Mouse (Mus musculus) T-helper 1 cell (primary cell): ENCODE results near the gene Mad1l1.

ENCODE experiments used
- in situ Hi-C: fragments of 300-600 bp; cut with MboI, MseI; formaldehyde crosslinking; loops from one replicate; pipeline ENCODE4 v1.15.1; 2025; ENCODE audit warnings: high pct_unique_total_duplicates

Mad1l1 gene

GRCm38 (mm10) chr5:140143541-140143940 is 177.8 kb downstream of the Mad1l1 start:
- in situ Hi-C loops, result no loop called here

GRCm38 (mm10) chr5:140141336-140141735 is 180.0 kb downstream of the Mad1l1 start:
- in situ Hi-C loops, result no loop called here

GRCm38 (mm10) chr5:140140214-140140613 is 181.1 kb downstream of the Mad1l1 start:
- in situ Hi-C loops, result no loop called here

GRCm38 (mm10) chr5:140135734-140136625 is 185.4 kb downstream of the Mad1l1 start:
- in situ Hi-C loops, result no loop called here

- in situ Hi-C loops, result no loop called here
These were observed 187.3 kb downstream of the Mad1l1 start for GRCm38 (mm10) chr5:140134021-140134420.

DNA sequence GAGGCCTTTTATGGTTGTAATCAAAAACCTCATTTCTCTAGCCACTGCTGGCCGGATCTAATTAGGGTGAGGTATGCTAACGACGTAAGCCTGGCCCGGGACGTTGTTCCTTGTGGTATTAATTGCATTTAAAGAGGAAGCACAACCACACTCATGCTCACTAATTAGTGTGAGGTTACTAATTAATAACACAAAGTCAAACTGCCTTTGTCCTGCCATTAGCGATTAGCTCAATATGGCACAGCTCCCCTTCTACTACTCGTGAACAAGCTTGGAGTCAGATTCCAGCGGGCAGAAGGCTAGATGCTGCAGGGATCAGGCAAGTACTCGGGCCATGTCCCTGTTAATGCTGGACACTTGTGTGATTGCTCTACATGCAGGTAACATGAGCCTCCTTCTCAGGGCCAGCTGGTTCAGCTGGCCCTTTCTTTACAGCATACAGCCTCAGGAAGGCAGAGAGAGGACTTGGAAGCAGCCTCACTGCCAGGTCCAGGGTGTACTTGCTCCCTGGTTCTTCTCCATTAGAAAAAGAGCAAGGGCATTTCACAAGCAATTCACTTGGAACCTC is 192.9 kb downstream of the Mad1l1 start:
- in situ Hi-C loops, result no loop called here

DNA sequence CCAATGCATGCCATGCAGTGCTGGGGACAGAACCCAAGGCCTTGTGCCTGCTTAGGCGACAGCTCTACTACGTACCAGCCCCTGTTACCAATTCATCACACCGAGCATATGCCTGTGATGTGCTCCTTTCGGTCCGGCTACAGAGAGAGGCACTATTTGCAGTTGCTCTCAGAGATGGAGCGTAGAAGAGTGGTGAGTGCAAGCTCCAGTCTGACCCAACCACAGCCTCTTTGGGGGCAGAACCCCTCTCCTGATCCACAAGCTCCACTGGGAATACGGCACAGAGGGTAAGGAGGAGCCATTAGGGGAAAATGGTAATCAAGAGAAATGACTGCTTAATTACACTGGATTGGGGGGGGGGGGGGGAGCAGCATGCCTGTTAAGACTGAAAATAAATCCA is 193.4 kb downstream of the Mad1l1 start:
- in situ Hi-C loops, result no loop called here

GRCm38 (mm10) chr5:140124626-140125025 is 196.7 kb downstream of the Mad1l1 start:
- in situ Hi-C loops, result no loop called here

DNA sequence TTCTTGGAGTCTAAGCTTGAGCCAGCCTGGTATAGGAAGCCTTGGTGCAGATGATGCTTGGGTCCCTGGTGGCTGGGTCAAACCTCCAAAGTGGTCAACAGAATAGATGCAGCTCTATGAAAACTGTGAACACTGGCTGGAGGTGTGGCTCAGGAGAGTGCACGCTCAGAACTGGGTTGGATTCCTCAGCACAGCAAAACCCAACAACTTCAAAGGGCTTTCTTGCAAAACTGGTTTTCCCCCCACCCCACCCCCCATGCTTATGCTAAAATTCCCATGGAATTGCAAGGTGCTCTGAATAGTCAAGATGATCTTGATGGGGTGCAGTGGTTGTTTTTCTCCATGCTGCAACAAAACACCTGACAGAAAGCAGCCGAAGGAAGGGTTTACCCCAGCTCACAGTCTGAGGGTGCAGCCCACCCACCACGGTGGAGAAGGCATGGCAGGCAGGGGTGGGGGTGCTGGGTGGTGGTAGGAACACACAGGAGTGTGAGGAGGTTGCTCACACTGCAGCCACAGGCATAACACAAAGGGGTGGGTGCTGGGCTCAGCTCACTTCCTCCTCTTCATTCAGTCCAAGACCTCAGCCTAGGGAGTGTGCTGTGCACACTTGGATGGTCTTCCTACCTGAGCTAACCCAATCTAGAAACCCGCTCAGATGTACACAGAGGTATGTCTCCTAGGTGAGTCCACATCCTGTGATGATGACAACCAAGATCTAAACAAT is 197.5 kb downstream of the Mad1l1 start:
- in situ Hi-C loops, result no loop called here

DNA sequence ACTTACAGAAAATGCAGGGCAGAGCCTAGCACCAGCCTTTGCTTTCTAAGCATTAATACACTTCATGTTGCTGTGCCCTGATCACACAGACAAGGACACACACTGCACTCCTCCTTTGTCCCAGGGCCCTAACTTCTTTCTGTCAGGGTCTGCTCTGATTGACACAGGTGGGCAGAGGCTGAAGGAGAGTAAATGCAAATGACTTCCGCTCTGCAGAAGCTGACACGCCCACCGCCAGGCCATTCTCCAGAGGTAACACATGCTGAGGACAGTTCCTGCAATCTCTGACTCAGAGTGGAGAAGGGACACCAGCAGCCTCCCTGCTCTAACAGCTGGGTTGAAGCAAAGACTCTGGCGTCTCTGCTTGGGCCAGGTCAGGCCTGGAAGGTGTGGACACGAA is 198.2 kb downstream of the Mad1l1 start:
- in situ Hi-C loops, result no loop called here

DNA sequence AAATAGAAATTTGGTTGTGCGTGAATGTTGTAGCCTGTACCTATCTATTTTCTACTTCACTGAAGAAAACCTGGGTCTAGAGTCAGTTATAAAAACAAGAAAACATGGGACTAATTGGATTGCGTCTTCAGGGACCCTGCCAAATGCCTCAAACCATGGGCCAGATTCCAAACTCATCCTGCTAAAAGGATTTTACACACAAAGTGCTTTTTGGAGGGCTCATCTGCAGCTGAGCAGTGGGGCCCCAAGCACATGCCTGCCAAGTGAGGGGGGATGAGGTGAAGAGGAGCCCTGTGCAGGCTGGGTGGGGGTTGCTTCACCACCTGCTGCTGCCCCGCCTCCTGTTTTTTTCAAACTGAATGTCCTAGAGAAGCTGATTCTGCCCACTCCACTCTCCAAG is 199.4 kb downstream of the Mad1l1 start:
- in situ Hi-C loops, result no loop called here

DNA sequence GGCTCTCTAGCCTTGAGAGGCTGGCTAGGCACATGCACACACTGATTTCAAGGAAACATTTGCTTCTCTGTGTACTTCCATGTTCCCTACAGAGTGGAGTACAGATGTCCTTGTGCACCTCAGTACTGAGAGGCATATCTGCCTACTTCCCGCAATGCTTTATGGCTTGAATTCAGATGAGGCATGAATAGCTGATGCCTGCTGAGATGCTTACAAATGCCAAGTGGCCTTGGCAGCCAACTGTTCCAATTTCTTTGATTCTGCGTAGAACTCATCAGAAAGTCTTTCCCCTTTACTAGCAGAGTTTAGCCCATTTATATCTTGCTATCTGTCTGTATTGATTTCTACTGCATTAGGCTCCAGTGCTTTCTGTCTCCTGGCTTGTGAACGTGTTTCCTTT is 202.4 kb downstream of the Mad1l1 start:
- in situ Hi-C loops, result no loop called here

- in situ Hi-C loops, result no loop called here
These were observed 203.4 kb downstream of the Mad1l1 start for GRCm38 (mm10) chr5:140117968-140118367.

DNA sequence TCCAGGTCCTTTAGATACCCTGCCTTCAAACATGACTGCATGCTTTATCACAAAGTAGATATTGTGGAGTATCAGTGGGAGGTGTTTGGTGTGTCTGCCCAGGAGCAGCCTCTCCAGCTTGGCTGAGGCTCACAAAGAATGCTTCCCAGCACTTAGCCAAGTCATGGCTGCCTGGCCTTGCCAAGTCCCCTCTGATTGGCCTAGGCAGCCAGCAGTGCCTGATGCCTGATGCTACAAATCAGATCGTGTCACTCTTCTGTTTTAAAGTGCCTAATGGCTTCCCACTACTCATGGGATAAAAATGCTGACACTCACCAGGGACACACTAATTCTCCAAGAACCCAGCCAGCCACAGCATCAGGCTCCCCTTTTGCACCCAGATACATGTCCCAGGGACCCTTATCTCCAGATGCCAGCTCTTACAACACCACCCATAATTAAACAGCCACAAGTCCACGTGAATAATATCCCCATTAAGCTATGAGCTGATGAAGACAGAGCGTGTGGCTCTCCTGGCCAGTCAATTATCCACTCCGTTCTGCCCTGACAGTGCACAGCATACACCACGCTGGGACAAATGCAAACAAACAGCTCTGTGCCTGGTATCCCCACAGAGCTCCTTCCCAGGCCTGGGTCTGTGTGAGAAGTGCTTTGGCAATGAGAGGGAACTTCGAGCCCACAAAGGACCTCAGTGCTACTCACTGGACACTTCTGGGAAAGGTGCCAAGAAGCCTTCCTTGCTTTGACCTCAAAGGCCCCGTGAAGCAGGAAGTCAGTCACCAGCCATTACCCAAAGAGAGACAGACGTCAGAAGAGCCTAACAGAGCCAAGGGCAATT is 205.7 kb downstream of the Mad1l1 start:
- in situ Hi-C loops, result no loop called here

GRCm38 (mm10) chr5:140114512-140115060 is 206.8 kb downstream of the Mad1l1 start:
- in situ Hi-C loops, result no loop called here

DNA sequence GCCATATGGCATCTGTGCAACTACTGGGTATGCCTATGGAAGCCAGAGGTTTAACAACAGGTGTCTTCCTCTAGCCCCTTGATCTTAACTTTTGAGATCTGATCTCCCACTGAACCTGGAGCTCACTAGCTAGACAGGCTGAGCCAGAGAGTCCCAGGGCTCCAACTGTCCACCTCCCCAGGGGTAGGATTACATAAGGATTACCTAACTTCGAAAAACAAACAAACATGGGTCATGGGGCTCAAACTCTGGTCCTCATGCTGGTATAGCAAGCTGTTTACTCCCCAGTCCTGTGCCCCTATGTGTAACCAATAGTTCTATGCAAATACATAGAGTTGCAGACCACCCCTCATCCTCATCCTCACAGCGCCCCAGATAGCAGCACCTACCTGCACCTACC is 208.1 kb downstream of the Mad1l1 start:
- in situ Hi-C loops, result no loop called here

- in situ Hi-C loops, result no loop called here
These were observed 211.3 kb downstream of the Mad1l1 start for GRCm38 (mm10) chr5:140110024-140110423.

DNA sequence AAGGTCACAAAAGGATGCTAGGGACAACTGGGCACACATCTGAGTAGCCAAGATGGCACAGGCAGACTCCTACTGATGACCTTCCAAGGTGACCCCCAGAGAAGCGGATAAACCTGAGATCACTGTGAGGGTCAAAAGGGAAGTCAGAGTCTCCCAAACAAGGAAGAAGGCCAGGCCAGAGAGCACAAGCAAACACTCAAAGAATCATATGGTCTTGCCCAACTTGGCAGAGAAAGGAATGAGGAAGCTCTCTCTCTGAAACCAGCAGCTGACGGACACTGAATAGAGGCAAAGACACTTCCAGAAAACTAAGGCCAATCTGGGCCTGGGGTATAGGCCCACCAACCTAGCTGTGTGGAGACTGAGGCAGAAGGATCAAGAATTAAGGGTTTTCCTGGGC is 213.4 kb downstream of the Mad1l1 start:
- in situ Hi-C loops, result no loop called here

DNA sequence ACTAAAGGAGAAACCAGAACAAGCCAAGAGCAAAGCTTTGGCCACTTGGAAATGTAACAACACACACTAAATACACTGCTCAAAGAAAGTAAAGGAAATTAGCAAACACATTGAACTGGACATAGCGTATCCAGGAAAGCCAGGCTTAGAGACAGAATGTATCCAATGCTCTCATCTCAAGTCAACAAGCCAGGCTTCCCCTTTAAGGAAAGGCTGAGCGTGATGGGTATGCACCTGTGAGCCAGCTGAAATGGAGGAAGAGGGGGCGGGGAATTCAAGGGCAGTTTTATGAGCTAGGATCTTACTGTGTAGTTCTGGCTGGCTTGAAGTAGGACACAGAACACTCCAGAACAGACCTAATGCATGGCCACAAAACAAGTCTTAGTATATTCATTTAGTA is 215.3 kb downstream of the Mad1l1 start:
- in situ Hi-C loops, result no loop called here

DNA sequence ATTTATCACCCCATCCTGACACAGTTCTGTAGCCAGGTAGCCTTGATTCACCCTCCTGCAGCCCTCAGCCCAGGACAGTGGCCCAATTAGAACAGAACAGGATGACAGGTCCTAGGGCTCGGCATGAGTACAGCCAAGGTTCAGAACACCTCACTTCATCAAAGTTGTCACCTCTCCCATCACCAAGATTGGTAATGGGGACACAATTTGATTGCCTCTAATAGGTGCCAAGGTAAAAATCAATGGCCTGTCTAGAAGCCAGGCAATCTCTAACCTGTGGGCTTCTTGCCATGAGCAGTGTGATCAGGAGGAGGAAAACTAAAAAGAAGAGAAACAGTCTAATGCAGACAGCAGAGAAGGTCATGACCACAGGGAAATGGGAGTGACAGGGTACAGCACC is 216.5 kb downstream of the Mad1l1 start:
- in situ Hi-C loops, result no loop called here

GRCm38 (mm10) chr5:140102731-140103130 is 218.6 kb downstream of the Mad1l1 start:
- in situ Hi-C loops, result no loop called here
